Mouse (Mus musculus) liver, postnatal 0 days (tissue): ENCODE results near the gene Rnaseh2b. TPM values are rescaled to one million over a fixed set of nuclear protein-coding genes. Genes with fewer than 3 reads are reported as not detected.
A peak's percentile ranks its signal among the peaks of the same experiment; 100 is the strongest.

Experiments used
- ATAC-seq: fragments of 200-750 bp; cut with Nextera tagmentation; 2 replicates; pipeline ENCODE4 v1.8.0; 2017; ENCODE audit warnings: mild to moderate bottlenecking, moderate library complexity
- DNase-seq: peaks from one replicate; pipeline ENCODE4 v3.0.0-alpha.2; 2016
- H3K27ac ChIP-seq: fragments of 300-500 bp; sonication (generic); 2 replicates; pipeline ENCODE4 v1.5.1; 2014; ENCODE audit warnings: antibody characterized with exemption, moderate library complexity, mild to moderate bottlenecking, low read depth
- H3K27me3 ChIP-seq: fragments of 300-500 bp; sonication (generic); 2 replicates; pipeline ENCODE4 v1.6.1; 2014; ENCODE audit warnings: low read length, control low read depth, mixed read lengths; ENCODE audit not compliant: insufficient read depth
- H3K36me3 ChIP-seq: fragments of 300-500 bp; sonication (generic); replicated peaks from 2 replicates; pipeline ENCODE4 v1.6.1; 2014; ENCODE audit warnings: mild to moderate bottlenecking, control low read depth, low read length, moderate library complexity, mixed read lengths; ENCODE audit not compliant: insufficient read depth
- H3K4me1 ChIP-seq: fragments of 300-500 bp; sonication (generic); 2 replicates; pipeline ENCODE4 v1.6.1; 2014; ENCODE audit warnings: antibody characterized with exemption, mild to moderate bottlenecking, control low read depth; ENCODE audit not compliant: insufficient read depth
- H3K4me2 ChIP-seq: fragments of 300-500 bp; sonication (generic); 2 replicates; pipeline ENCODE4 v1.6.1; 2014; ENCODE audit warnings: low read depth, mild to moderate bottlenecking, low read length, moderate library complexity, mixed read lengths
- H3K4me3 ChIP-seq: fragments of 300-500 bp; sonication (generic); 2 replicates; pipeline ENCODE4 v1.5.1; 2014; ENCODE audit warnings: low read depth, low read length
- H3K9ac ChIP-seq: fragments of 300-500 bp; sonication (generic); replicated peaks from 2 replicates; pipeline ENCODE4 v1.6.1; 2014; ENCODE audit warnings: mild to moderate bottlenecking, moderate library complexity
- H3K9me3 ChIP-seq: fragments of 300-500 bp; sonication (generic); 2 replicates; pipeline ENCODE4 v1.6.1; 2016; ENCODE audit warnings: mild to moderate bottlenecking, control low read depth, low read length, mixed read lengths
- CTCF ChIP-seq: sonication (generic); IDR thresholded peaks from 2 replicates; pipeline ENCODE4 v1.5.1; 2016; ENCODE audit warnings: antibody characterized with exemption, low read depth
- EP300 ChIP-seq: IDR thresholded peaks from 2 replicates; pipeline ENCODE4 v1.6.1; 2016; ENCODE audit warnings: antibody characterized with exemption, low read depth, mild to moderate bottlenecking
- WGBS: fragments of 180-500 bp; shearing (Covaris S2); extraction: QIAGEN DNeasy Blood & Tissue Kit; methylation state at CpG from one replicate; pipeline ENCODE4 v1.1.7; 2014; ENCODE audit not compliant: insufficient replicate concordance; 5-methylcytosine and 5-hydroxymethylcytosine counted together
- polyA plus RNA-seq: library from polyadenylated mRNA; unstranded; fragments of >200 nt; fragmentation: Nextera tagmentation; extraction: Ambion mirVana; gene quantifications from 2 replicates; pipeline ENCODE4 v1.2.1, GENCODE M21; 2015

The Rnaseh2b gene
- polyA plus RNA-seq, 1 experiment from 2014 or later = 40.2 TPM

- ATAC-seq = no peak
These were observed 83.7 kb downstream of the Rnaseh2b start for GRCm38 (mm10) chr14:62376115-62376514.

GRCm38 (mm10) chr14:62379391-62379790, 87.0 kb downstream of the Rnaseh2b start:
- Histone ChIP-seq H3K4me1 (no peaks in the 10 kb centered on the region), H3K9me3 (no peaks in the 10 kb centered on the region), H3K4me2 (no peak overlapping the region), H3K4me3 (no peak overlapping the region), H3K9ac (no peak overlapping the region), H3K27me3 (no peaks in the 10 kb centered on the region), H3K27ac (no peak overlapping the region), H3K36me3 (no peaks in the 10 kb centered on the region)
- WGBS = 84% methylated on average over 2 of the region's 2 CpGs
- ATAC-seq (no peak), DNase-seq (no peak)
- TF ChIP-seq CTCF (no peak), EP300 (no peak)

More at GRCm38 (mm10) chr14:62376115-62376514, 83.7 kb downstream of the Rnaseh2b start:
- H3K4me2 ChIP-seq = no peak overlapping the region
- no peak overlapping the region for H3K27ac ChIP-seq
- no peaks in the 10 kb centered on the region for H3K36me3 ChIP-seq
- TF ChIP-seq EP300 (no peak), CTCF (no peak)
- WGBS = 70% methylated on average over 2 of the region's 2 CpGs
- DNase-seq = no peak
- H3K9me3 ChIP-seq = no peaks in the 10 kb centered on the region
- no peak overlapping the region for H3K4me3 ChIP-seq
- no peaks in the 10 kb centered on the region for H3K4me1 ChIP-seq
- no peak overlapping the region for H3K9ac ChIP-seq
- no peaks in the 10 kb centered on the region for H3K27me3 ChIP-seq

- Histone ChIP-seq H3K4me1 (no peaks in the 10 kb centered on the region), H3K4me2 (no peak overlapping the region), H3K9ac (no peak overlapping the region), H3K4me3 (no peak overlapping the region), H3K27ac (no peak overlapping the region), H3K36me3 (no peaks in the 10 kb centered on the region), H3K27me3 (no peaks in the 10 kb centered on the region), H3K9me3 (no peaks in the 10 kb centered on the region)
- TF ChIP-seq EP300 (no peak), CTCF (no peak)
- 65% methylated on average over 6 of the region's 6 CpGs for WGBS
- no peak for DNase-seq
- no peak for ATAC-seq
These were observed 88.2 kb downstream of the Rnaseh2b start for GRCm38 (mm10) chr14:62380606-62381005.

GRCm38 (mm10) chr14:62383109-62383508, 90.7 kb downstream of the Rnaseh2b start:
- no peak for TF ChIP-seq EP300
- TF ChIP-seq CTCF = no peak
- H3K4me2 ChIP-seq = no peak overlapping the region
- 76% methylated on average over 3 of the region's 3 CpGs for WGBS
- no peaks in the 10 kb centered on the region for H3K9me3 ChIP-seq
- H3K4me1 ChIP-seq = no peaks in the 10 kb centered on the region
- H3K27ac ChIP-seq = no peak overlapping the region
- no peak overlapping the region for H3K4me3 ChIP-seq
- no peak overlapping the region for H3K9ac ChIP-seq
- no peaks in the 10 kb centered on the region for H3K27me3 ChIP-seq
- DNase-seq (no peak), ATAC-seq (no peak)
- no peaks in the 10 kb centered on the region for H3K36me3 ChIP-seq

GRCm38 (mm10) chr14:62383786-62384299, 91.5 kb downstream of the Rnaseh2b start:
- Histone ChIP-seq H3K9me3 (no peaks in the 10 kb centered on the region), H3K4me1 (no peaks in the 10 kb centered on the region), H3K4me3 (no peak overlapping the region), H3K4me2 (no peak overlapping the region), H3K36me3 (no peaks in the 10 kb centered on the region), H3K9ac (no peak overlapping the region), H3K27me3 (no peaks in the 10 kb centered on the region), H3K27ac (no peak overlapping the region)
- ATAC-seq (no peak), DNase-seq (no peak)
- WGBS = 76% methylated on average over 3 of the region's 3 CpGs
- no peak for TF ChIP-seq EP300
- TF ChIP-seq CTCF = no peak

- Histone ChIP-seq H3K4me2 (0 out of 2 replicates have a peak overlapping the region, but pooled peaks have one; percentile 9), H3K36me3 (no peaks in the 10 kb centered on the region), H3K4me1 (no peaks in the 10 kb centered on the region), H3K27ac (no peak overlapping the region), H3K9ac (no peak overlapping the region), H3K9me3 (no peaks in the 10 kb centered on the region), H3K27me3 (no peaks in the 10 kb centered on the region), H3K4me3 (no peak overlapping the region)
- 70% methylated on average over 6 of the region's 6 CpGs for WGBS
- DNase-seq (no peak), ATAC-seq (no peak)
- TF ChIP-seq EP300 = no peak
- no peak for TF ChIP-seq CTCF
These were observed 96.8 kb downstream of the Rnaseh2b start for GRCm38 (mm10) chr14:62389064-62389728.
